Mouse (Mus musculus) lung, postnatal 0 days (tissue): ENCODE data around the gene Creb3l2.

Source experiments
- CTCF ChIP-seq: IDR thresholded peaks from 2 replicates; pipeline ENCODE4 v1.5.1; 2016; ENCODE audit warnings: antibody characterized with exemption, mild to moderate bottlenecking
- EP300 ChIP-seq: IDR thresholded peaks from 2 replicates; pipeline ENCODE4 v1.6.1; 2016; ENCODE audit warnings: antibody characterized with exemption, mild to moderate bottlenecking, control low read depth

DNA sequence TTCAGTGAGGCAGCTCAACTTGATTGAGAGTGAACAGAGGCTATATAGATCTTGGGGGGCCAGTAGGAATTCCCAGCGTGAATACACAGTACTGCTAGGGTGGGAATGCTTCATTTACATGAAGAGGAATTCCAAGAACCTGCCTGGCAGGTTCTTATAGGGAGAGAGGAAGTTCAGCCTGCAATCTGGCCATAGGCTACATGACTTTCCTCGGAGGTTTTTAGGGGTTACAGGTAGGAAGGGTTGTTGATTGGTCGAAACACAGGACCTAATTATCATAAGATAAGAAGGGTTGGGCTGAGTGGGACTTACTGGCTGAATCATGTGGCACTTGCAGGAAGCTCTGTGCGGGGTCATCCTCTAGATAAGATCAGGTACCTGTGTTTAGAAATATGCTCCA, 9.7 kb upstream of the Creb3l2 start:
- TF ChIP-seq CTCF: no peak
- TF ChIP-seq EP300: no peak
